Mouse (Mus musculus) ovary, postnatal 36 days (tissue): ENCODE data around the gene Idh3b.

ENCODE experiments used
- DNase-seq: peaks from one replicate; pipeline ENCODE4 v3.0.0; 2022; ENCODE audit warnings: low spot score, mixed read lengths

The Idh3b gene

DNA sequence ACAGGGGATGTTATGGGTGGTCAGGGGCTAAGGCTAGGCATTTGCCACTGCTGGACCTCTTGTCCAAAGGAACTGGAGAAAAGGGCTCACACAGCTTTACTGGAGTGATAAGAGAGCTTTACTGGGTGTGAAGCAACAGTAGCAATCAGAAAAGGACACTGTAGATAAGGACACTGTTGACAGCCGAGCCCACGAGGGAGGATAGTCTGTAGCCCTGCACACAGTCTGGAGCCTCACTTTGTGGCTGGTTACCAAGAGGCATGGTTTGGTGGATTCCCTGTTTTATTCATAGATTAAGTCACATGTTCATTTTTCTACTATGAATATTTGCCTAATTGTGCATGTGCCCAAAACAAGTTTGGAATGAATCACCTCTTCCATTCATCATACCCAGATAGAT lies 21.9 kb downstream of the Idh3b start:
- DNase-seq = no peak

DNA sequence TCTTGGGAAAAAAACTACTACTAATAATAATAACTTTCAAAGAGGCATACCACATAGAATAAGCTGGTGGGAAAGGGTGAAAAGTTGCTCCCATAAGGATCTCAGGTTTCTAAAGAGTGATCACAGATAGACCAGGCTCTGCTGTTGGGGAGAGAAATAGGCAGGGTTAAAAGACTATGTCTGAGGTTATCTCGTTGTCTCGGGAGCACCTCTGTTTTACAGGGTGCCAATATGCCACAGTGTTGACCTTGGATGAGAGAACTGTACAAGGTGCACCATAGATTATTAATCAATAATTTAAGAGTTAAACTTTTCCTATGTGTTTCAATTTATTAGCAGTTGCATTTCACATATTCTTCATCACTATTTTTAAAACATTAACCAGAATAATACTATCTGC lies 22.4 kb downstream of the Idh3b start:
- DNase-seq = no peak

GRCm38 (mm10) chr2:130260822-130261221 lies 23.5 kb downstream of the Idh3b start:
- no peak for DNase-seq

DNA sequence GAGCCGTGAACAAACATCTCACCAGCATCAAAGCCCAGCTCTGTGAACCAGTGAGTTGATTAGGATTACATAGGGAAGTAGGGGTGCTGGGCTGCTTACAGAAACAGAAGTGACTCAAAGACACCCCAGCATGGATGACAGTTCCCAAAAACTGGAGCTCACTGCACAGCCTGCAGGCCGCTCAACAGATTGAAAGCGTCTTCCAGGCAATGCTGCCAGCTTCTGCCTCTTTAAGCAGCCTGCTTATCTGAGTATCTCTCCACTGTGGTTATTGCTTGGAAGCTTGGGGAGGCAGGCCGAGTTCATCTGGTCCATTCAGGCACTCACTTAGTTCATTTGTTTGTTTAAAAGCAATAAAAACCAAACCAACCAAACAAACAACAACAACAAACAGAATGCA lies 27.6 kb downstream of the Idh3b start:
- no peak for DNase-seq

GRCm38 (mm10) chr2:130248226-130248625 lies 36.1 kb downstream of the Idh3b start:
- DNase-seq = no peak

DNA sequence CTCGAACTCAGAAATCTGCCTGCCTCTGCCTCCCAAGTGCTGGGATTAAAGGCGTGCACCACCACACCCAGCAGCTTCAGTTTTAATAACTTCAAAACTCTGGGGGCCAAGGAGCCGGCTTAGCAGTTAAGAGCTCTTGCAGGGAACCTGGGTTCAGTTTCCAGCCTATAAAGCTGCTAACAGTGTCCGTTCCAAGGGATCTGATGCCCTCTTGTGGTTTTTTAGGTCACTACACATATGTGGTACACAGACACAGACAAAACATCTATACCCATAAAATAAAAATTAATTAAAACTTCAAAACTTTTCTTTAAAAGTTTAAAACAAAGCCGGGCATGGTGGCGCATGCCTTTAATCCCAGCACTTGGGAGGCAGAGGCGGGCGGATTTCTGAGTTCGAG lies 37.4 kb downstream of the Idh3b start:
- DNase-seq = no peak
